Mouse (Mus musculus) spleen, adult 2 months (tissue): ENCODE results near the gene Rpl19. TPM values are rescaled to one million over a fixed set of nuclear protein-coding genes. Genes with fewer than 3 reads are reported as not detected.

ENCODE experiments used
- DNase-seq, 2 experiments: peaks; one replicate each; pipeline versions ENCODE4 v3.0.0 to v3.0.0-alpha.2; 2012 to 2021; ENCODE audit warnings: low spot score in 2 of 2, low read depth in 1 of 2
- H3K27ac ChIP-seq: fragments of 200-500 bp; 2 replicates; pipeline ENCODE4 v1.5.1; 2012; ENCODE audit warnings: low read length, inconsistent platforms; ENCODE audit not compliant: insufficient read depth
- H3K27me3 ChIP-seq: fragments of 200-500 bp; 2 replicates; pipeline ENCODE4 v1.6.1; 2012; ENCODE audit warnings: mild to moderate bottlenecking, moderate library complexity, low read length, inconsistent platforms; ENCODE audit not compliant: control insufficient read depth, insufficient read depth
- H3K36me3 ChIP-seq: fragments of 200-500 bp; 2 replicates; pipeline ENCODE4 v1.6.1; 2012; ENCODE audit warnings: mild to moderate bottlenecking, low read length, inconsistent platforms; ENCODE audit not compliant: control insufficient read depth, insufficient read depth
- H3K4me1 ChIP-seq: fragments of 200-500 bp; 2 replicates; pipeline ENCODE4 v1.6.1; 2011; ENCODE audit warnings: inconsistent platforms; ENCODE audit not compliant: control insufficient read depth, insufficient read depth, insufficient read length
- H3K4me3 ChIP-seq: fragments of 200-500 bp; 2 replicates; pipeline ENCODE4 v1.5.1; 2011; ENCODE audit warnings: mild to moderate bottlenecking, inconsistent platforms; ENCODE audit not compliant: insufficient read depth, insufficient read length; ENCODE audit errors: extremely low read depth
- CTCF ChIP-seq: fragments of 200-500 bp; IDR thresholded peaks from 2 replicates; pipeline ENCODE4 v1.5.1; 2011; ENCODE audit warnings: mild to moderate bottlenecking, inconsistent platforms; ENCODE audit not compliant: insufficient read depth, insufficient read length, insufficient replicate concordance; ENCODE audit errors: extremely low read depth
- POLR2A ChIP-seq: fragments of 200-500 bp; IDR thresholded peaks from 2 replicates; pipeline ENCODE4 v1.6.1; 2011; ENCODE audit warnings: low read depth, low read length, inconsistent platforms
- WGBS: fragments of 180-500 bp; shearing (Covaris S2); methylation state at CpG from one replicate; pipeline ENCODE4 v1.1.7; 2018; 5-methylcytosine and 5-hydroxymethylcytosine counted together
- polyA plus RNA-seq: library from polyadenylated mRNA; depleted of rRNA; stranded (reverse); fragments of >200 nt; gene quantifications from 2 replicates; pipeline ENCODE4 v1.2.3, GENCODE M21; 2012

Rpl19 gene
- polyA plus RNA-seq, 1 experiment, result 555 TPM

DNA sequence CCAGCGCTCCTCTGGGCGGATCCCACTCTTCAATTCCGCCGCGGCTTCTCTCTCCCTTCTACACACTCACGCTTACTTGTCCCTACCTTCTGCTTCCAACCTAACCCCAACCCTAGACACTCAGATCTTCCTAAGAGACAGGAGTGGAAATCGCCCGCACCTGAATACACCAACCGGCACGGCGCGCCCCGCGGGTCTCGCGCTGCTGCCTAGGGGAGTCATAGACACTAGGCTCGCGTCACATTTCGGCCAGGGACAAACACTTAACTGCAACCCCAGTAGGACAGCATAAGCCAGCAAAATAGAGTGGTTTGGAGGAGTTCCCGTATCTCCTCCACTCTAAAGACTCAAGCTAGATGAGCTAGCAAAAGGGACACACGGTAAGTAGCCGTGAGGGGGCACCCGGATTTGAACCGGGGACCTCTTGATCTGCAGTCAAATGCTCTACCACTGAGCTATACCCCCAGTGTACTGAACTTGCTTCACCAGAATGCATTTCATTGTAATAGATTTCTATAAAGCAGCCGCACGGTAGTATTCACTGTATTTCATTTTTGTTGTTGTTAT, 37.9 kb upstream of the Rpl19 start:
- TF ChIP-seq CTCF (no peak), POLR2A (no peak)
- peak; percentile 79 to 83 for DNase-seq
- peak overlapping the region; percentile 78 for H3K4me3 ChIP-seq
- peak overlapping the region; percentile 89 for H3K27ac ChIP-seq
- WGBS, result under 1% methylated on average over 26 of the region's 26 CpGs
- peaks cover 4% of the 10 kb centered on the region; the same call in 1 of the 2 replicates for H3K4me1 ChIP-seq
- peaks cover 6% of the 10 kb centered on the region for H3K36me3 ChIP-seq
- H3K27me3 ChIP-seq, result peaks cover 6% of the 10 kb centered on the region; the same call in 1 of the 2 replicates

DNA sequence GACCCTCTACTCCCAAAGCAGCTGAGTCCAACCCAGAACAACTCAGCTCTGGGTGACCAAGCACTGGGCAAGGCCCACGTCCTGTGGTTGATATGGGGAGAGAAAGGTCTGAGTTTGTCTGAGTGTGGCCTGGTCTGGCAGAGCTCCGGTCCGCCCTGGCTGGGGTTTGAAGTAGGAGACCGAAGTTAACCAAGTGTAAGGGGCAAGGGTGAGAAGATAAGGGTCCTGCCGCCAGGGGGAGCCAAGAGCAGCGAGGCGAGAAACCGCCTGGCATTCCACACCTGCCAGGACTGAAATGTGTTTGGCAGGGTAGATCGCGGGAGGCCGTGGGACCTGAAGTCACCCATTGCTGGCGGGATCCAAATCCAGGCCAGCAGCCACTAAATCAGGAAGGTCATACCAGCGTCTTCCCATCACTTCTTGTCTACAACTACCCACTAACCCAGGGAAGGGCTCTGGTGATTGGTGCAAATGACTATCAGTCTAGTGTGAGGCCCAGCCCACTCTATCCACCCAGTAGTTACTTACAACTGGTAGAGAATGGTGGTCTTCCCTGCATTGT, 31.9 kb upstream of the Rpl19 start:
- H3K4me3 ChIP-seq, result peak overlapping the region; percentile 84
- H3K27me3 ChIP-seq, result no peaks in the 10 kb centered on the region
- peaks cover 6% of the 10 kb centered on the region for H3K36me3 ChIP-seq
- H3K27ac ChIP-seq, result peak overlapping the region; percentile 95
- TF ChIP-seq POLR2A, result no peak
- peak; percentile 91 for TF ChIP-seq CTCF
- peaks cover 30% of the 10 kb centered on the region; the same call in 1 of the 2 replicates for H3K4me1 ChIP-seq
- WGBS, result 3% methylated on average over 13 of the region's 13 CpGs
- peak; percentile 76 to 89 for DNase-seq

DNA sequence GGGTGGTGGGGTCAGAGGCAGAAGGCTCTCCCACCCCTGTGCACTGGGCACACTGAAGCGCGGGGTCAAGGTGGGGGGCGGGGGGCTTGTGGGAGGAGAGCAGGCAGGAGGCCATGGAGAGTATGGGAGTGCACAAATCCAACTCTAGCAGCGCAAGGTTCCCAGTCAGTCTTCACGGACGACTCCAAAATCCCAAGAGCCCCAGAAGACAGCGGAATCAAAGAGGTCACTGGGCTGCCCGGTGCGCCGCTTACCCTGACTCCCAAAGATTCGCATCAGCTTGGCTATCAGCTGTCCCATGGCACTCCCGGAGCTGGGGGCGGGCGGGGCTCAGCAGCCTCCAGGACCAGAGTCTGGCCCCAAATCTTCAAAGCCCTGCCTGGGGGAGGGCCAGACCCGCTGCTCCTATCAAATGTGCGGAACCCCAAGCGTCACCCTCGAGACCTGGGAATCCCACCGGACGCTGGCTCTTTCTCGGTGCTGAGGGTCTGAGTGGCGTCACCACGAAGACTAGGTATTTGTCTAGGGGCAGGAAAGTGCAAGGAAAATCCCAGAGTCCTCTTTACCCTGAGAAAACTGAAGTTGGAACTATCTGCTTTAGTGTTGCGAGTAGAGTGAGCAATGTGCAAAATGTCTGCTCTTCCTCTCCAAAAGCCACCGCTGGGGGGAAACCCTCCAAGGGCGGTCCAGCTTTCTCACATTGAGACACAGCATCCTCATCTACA, 30.8 kb upstream of the Rpl19 start, which contains the start of gene Arl5c:
Gene Arl5c, minus strand, starts transcription at position 618 of the 725 bp plus-strand sequence.
- DNase-seq, result peak; percentile 63 to 70
- peak within 1 kb of the TSS; percentile 95 for H3K27ac ChIP-seq
- H3K27me3 ChIP-seq, result no peaks in the 10 kb centered on the region
- H3K36me3 ChIP-seq, result peaks cover 6% of the 10 kb centered on the region
- TF ChIP-seq CTCF, result no peak
- peak; percentile 40; the same call in 1 of the 2 replicates for TF ChIP-seq POLR2A
- peaks cover 39% of the 10 kb centered on the region; the same call in 1 of the 2 replicates for H3K4me1 ChIP-seq
- WGBS, result 1% methylated on average over 26 of the region's 26 CpGs
- peak within 1 kb of the TSS; percentile 84 for H3K4me3 ChIP-seq

DNA sequence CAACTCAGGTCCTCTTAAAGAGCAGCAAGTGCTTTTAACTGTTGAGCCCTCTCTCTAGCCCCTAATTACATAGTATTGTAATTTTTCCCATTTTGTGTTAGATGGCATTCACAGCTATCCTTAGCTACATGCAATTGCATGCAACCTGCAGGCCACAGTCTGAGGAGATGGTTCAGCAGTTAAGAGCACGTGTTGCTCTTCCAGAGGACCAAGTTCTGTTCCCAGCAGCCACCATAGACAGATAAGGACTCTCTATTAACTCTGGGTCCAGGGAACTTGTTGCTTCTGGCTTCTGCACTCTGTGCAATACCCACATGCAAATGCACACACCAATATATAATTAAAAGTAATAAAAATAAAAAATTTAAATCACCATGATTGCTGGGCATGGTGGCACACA, 29.8 kb upstream of the Rpl19 start:
- no peaks in the 10 kb centered on the region for H3K27me3 ChIP-seq
- DNase-seq, result no peak
- peaks cover 46% of the 10 kb centered on the region for H3K4me1 ChIP-seq
- H3K36me3 ChIP-seq, result peaks cover 6% of the 10 kb centered on the region
- H3K27ac ChIP-seq, result no peak overlapping the region
- H3K4me3 ChIP-seq, result no peak overlapping the region
- WGBS, result 57% methylated on average over 1 of the region's 1 CpGs
- TF ChIP-seq CTCF (no peak), POLR2A (no peak)

DNA sequence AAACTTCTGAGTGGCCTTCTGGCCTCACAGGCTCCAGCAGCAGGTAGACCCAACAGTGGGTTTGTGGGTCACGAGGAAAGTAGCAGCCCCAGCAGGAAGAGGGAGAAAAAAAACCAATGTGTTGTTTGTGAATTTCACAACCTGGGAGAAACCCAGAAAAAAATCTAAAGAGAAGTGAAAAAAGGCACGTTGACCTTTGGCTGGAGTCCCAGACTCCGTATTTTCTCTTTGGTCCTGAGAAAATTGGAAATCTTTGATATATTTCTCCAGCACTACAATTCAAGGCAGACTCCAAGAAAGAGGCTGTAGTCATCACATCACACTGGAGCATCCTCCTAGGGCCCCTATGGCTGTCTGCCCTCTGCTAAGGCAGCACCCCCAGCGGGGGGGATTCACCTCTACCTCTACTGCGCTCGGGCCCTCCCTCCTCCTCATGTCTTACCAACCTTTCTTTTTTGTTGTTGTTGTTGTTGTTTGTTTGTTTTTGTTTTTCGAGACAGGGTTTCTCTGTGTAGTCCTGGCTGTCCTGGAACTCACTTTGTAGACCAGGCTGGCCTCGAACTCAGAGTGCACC, 29.0 kb upstream of the Rpl19 start:
- DNase-seq, result no peak
- Histone ChIP-seq H3K4me3 (no peak overlapping the region), H3K36me3 (peaks cover 2% of the 10 kb centered on the region; the same call in 1 of the 2 replicates), H3K27me3 (no peaks in the 10 kb centered on the region), H3K27ac (peak overlapping the region; percentile 98), H3K4me1 (peaks cover 52% of the 10 kb centered on the region)
- WGBS, result 67% methylated on average over 8 of the region's 8 CpGs
- TF ChIP-seq CTCF, result no peak
- no peak for TF ChIP-seq POLR2A

DNA sequence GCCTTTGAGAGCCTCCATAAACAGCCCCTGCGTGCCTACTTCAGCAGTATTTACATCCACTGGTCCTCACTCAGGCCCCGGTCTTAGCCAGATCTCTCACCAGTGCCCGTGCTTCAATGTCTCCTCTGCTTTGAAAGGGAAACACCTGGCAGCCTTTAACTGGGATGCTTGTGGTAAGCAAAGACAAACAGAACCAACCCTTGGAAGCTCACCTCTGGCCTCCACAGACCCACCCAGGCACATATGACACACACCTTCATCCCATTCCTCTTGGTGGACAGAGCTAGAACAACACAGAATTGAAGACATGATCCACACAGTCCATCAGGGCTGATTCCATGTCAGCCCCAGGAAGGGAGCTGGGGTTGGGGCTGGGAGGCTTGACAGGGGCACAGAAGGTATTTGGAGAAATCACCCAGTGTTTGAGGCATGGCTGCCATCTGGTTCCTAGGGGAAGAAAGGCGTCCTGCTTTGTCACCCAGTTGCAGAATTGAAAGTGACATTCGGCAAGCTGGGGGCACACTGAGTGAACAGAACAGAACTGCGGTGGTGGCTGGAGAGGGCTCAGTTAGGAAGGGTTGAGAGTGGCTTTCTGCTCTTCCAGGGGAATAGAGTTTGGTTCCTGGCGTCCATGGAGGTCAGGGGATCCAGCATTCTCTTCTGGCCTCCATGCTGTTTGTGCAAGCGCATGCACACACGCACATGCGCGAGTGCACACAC, 28.3 kb upstream of the Rpl19 start:
- WGBS, result 46% methylated on average over 11 of the region's 11 CpGs

More for the DNA sequence above, 28.3 kb upstream of the Rpl19 start:
- Histone ChIP-seq H3K27ac (peak overlapping the region; percentile 98), H3K36me3 (peaks cover under 1% of the 10 kb centered on the region; the same call in 1 of the 2 replicates), H3K4me3 (no peak overlapping the region), H3K4me1 (peaks cover 56% of the 10 kb centered on the region), H3K27me3 (no peaks in the 10 kb centered on the region)
- TF ChIP-seq CTCF (no peak), POLR2A (no peak)
- DNase-seq, result no peak
